Comparison of ENCODE assay signal across 23 mouse cellular contexts in the genomic region with DNA sequence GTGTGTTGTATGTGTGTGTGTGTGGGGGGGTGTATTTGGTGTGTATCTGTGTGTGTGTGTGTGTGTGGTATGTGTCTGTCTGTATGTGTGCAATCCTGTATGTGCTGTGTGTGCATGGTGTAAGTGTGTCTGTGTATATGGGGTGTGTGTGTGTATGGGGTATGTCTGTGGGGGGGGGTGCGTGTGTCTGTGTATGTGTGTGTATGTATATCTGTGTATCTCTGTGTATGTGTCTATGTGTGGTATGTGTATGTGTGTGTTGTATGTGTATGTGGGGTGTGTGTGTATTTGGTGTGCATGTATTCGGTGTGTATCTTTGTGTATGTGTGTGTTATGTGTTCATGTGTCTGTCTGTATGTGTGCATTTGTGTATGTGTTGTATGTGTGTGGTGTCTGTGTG. TPM values are rescaled to one million over a fixed set of nuclear protein-coding genes. Genes with fewer than 3 reads are reported as not detected.
A peak's percentile ranks its signal among the peaks of the same experiment; 100 is the strongest.
DNase-seq lines count a peak whose midpoint lies in the region; ATAC-seq and TF ChIP-seq lines count a peak whose summit lies in the region.
"Had no signal": no experiment of that assay in that cellular context is flagged by ENCODE, and none has a peak within 500 bp of the region (broad histone marks: within the 10 kb centered on the region; RNA-seq: fewer than 3 reads in every experiment).

No protein-coding gene starts in this region.

- H3K36me3 ChIP-seq in hindbrain, embryonic 13.5 days = no peaks in the 10 kb centered on the region
- H3K36me3 ChIP-seq in hindbrain, postnatal 0 days (ENCODE audit: insufficient read depth, low read length) = no peaks in the 10 kb centered on the region
- no peaks in the 10 kb centered on the region for H3K36me3 ChIP-seq in midbrain, embryonic 15.5 days (replicated peaks)
- no peaks in the 10 kb centered on the region for H3K36me3 ChIP-seq in midbrain, postnatal 0 days (ENCODE audit: insufficient read depth, low read length)
- H3K36me3 ChIP-seq: hindbrain, embryonic 15.5 days had no signal

- H3K9me3 ChIP-seq in hindbrain, embryonic 13.5 days = no peaks in the 10 kb centered on the region
- no peaks in the 10 kb centered on the region for H3K9me3 ChIP-seq in hindbrain, postnatal 0 days (ENCODE audit: low read length)
- no peaks in the 10 kb centered on the region for H3K9me3 ChIP-seq in midbrain, embryonic 15.5 days
- H3K9me3 ChIP-seq in midbrain, postnatal 0 days (ENCODE audit: low read length) = no peaks in the 10 kb centered on the region
- H3K9me3 ChIP-seq: heart, embryonic 13.5 days; hindbrain, embryonic 15.5 days had no signal

- DNase-seq in heart, adult 11 months = peak; percentile 24
- no peak for DNase-seq in heart, adult 8-10 months (ENCODE audit: low spot score)
- DNase-seq in hindbrain, postnatal 0 days (ENCODE audit: low spot score) = no peak
- DNase-seq in midbrain, postnatal 0 days (ENCODE audit: low spot score) = no peak
- DNase-seq: adrenal gland, adult 2 months; adrenal gland, postnatal 14 days; cerebellum, adult 11 months; cerebellum, adult 2 months; cerebellum, adult 9-11 months; cerebellum, postnatal 25 days; gastrocnemius, postnatal 25 days; heart, postnatal 14 days; heart, postnatal 4 days; kidney, adult 18-20 months had no signal

- H3K4me1 ChIP-seq in hindbrain, embryonic 13.5 days (replicated peaks) = no peaks in the 10 kb centered on the region
- no peaks in the 10 kb centered on the region for H3K4me1 ChIP-seq in hindbrain, postnatal 0 days (ENCODE audit: insufficient read depth, low read length)
- H3K4me1 ChIP-seq in midbrain, embryonic 15.5 days = no peaks in the 10 kb centered on the region
- no peaks in the 10 kb centered on the region for H3K4me1 ChIP-seq in midbrain, postnatal 0 days (ENCODE audit: insufficient read depth, low read length)
- H3K4me1 ChIP-seq: heart, embryonic 13.5 days; hindbrain, embryonic 15.5 days had no signal

- 100% methylated on average over 2 of the region's 2 CpGs for WGBS in hindbrain, embryonic 13.5 days
- WGBS in hindbrain, postnatal 0 days = 95% methylated on average over 2 of the region's 2 CpGs
- 98% methylated on average over 2 of the region's 2 CpGs for WGBS in midbrain, embryonic 15.5 days
- WGBS in midbrain, postnatal 0 days = 100% methylated on average over 2 of the region's 2 CpGs

- no peak overlapping the region for H3K4me3 ChIP-seq in hindbrain, embryonic 13.5 days
- no peak overlapping the region for H3K4me3 ChIP-seq in hindbrain, postnatal 0 days (ENCODE audit: low read length)
- no peak overlapping the region for H3K4me3 ChIP-seq in midbrain, embryonic 15.5 days
- H3K4me3 ChIP-seq in midbrain, postnatal 0 days (ENCODE audit: low read depth, low read length) = no peak overlapping the region
- H3K4me3 ChIP-seq: heart, embryonic 13.5 days; hindbrain, embryonic 15.5 days had no signal

- H3K4me2 ChIP-seq in hindbrain, embryonic 13.5 days = no peak overlapping the region
- H3K4me2 ChIP-seq in hindbrain, postnatal 0 days (ENCODE audit: low read depth, low read length) = no peak overlapping the region
- H3K4me2 ChIP-seq in midbrain, embryonic 15.5 days = no peak overlapping the region
- H3K4me2 ChIP-seq in midbrain, postnatal 0 days (ENCODE audit: low read depth, low read length, poor library complexity, severe bottlenecking) = no peak overlapping the region
- H3K4me2 ChIP-seq: heart, embryonic 13.5 days; hindbrain, embryonic 15.5 days had no signal

- TF ChIP-seq CTCF in hindbrain, postnatal 0 days (IDR thresholded peaks at IDR 0.05; ENCODE audit: low read depth) = no peak
- TF ChIP-seq CTCF in midbrain, postnatal 0 days (IDR thresholded peaks at IDR 0.05) = no peak

- H3K9ac ChIP-seq in hindbrain, embryonic 13.5 days = no peak overlapping the region
- H3K9ac ChIP-seq in hindbrain, postnatal 0 days (replicated peaks; ENCODE audit: low read length) = no peak overlapping the region
- H3K9ac ChIP-seq in midbrain, embryonic 15.5 days = no peak overlapping the region
- no peak overlapping the region for H3K9ac ChIP-seq in midbrain, postnatal 0 days (replicated peaks; ENCODE audit: low read length, poor library complexity, severe bottlenecking)
- H3K9ac ChIP-seq: heart, embryonic 13.5 days; hindbrain, embryonic 15.5 days had no signal

- ATAC-seq in hindbrain, embryonic 13.5 days (ENCODE audit: low FRiP score) = peak; percentile 28; the same call in 1 of the 2 replicates
- no peak for ATAC-seq in hindbrain, postnatal 0 days
- ATAC-seq in midbrain, embryonic 15.5 days (replicated peaks) = peak; percentile 55
- ATAC-seq in midbrain, postnatal 0 days (ENCODE audit: low FRiP score) = no peak
- ATAC-seq: CD4-positive, CD25-positive, alpha-beta regulatory T cell, adult 4 months; forebrain, embryonic 14.5 days; inflammation-experienced regulatory T-cells, adult 6 months; intestine, embryonic 16.5 days had no signal

- H3K27me3 ChIP-seq in hindbrain, embryonic 13.5 days = no peaks in the 10 kb centered on the region
- H3K27me3 ChIP-seq in hindbrain, postnatal 0 days (ENCODE audit: insufficient read depth, low read length) = no peaks in the 10 kb centered on the region
- H3K27me3 ChIP-seq in midbrain, embryonic 15.5 days (replicated peaks) = no peaks in the 10 kb centered on the region
- no peaks in the 10 kb centered on the region for H3K27me3 ChIP-seq in midbrain, postnatal 0 days (ENCODE audit: insufficient read depth, low read length)
- H3K27me3 ChIP-seq: heart, embryonic 13.5 days; hindbrain, embryonic 15.5 days had no signal

- no peak overlapping the region for H3K27ac ChIP-seq in hindbrain, embryonic 13.5 days
- no peak overlapping the region for H3K27ac ChIP-seq in hindbrain, postnatal 0 days
- H3K27ac ChIP-seq in midbrain, embryonic 15.5 days = no peak overlapping the region
- H3K27ac ChIP-seq in midbrain, postnatal 0 days (ENCODE audit: low read depth, low read length) = no peak overlapping the region
- H3K27ac ChIP-seq: heart, embryonic 13.5 days; hindbrain, embryonic 15.5 days had no signal

RNA-seq across cellular contexts. Expression of a gene that starts 30.8 kb away (rescaled TPM):
- total RNA-seq in heart, adult 8-10 months (2022) = 10 to 100 TPM; 15.6 to 19.6 (median 17.3) TPM
- 64.4 and 64.6 TPM in 2 replicates for polyA plus RNA-seq in hindbrain, embryonic 13.5 days (2015; fragmentation: Nextera tagmentation; extraction: Ambion mirVana)
- 25.5 and 29.7 TPM in 2 replicates for total RNA-seq in hindbrain, postnatal 0 days (2014; rRNA removed)
- 46.2 and 51.3 TPM in 2 replicates for polyA plus RNA-seq in hindbrain, postnatal 0 days (2015; fragmentation: Nextera tagmentation; extraction: Ambion mirVana)
- 58.5 and 58.9 TPM in 2 replicates for polyA plus RNA-seq in midbrain, embryonic 15.5 days (2015; fragmentation: Nextera tagmentation; extraction: Ambion mirVana)
- total RNA-seq in midbrain, postnatal 0 days (2014; rRNA removed) = 35.0 and 36.3 TPM in 2 replicates
- 44.6 and 49.2 TPM in 2 replicates for polyA plus RNA-seq in midbrain, postnatal 0 days (2015; fragmentation: Nextera tagmentation; extraction: Ambion mirVana)
- total RNA-seq: MEL had no signal

RNA-seq across cellular contexts. Expression of a gene that starts 30.9 kb away (rescaled TPM):
- 1 to 10 TPM in 2 of 4 experiments, under 1 TPM in 2; 0.83 to 1.2 (median 1.0) TPM for total RNA-seq in heart, adult 8-10 months (2022)
- polyA plus RNA-seq in hindbrain, embryonic 13.5 days (2015; fragmentation: Nextera tagmentation; extraction: Ambion mirVana) = 7.3 and 9.0 TPM in 2 replicates
- total RNA-seq in hindbrain, postnatal 0 days (2014; rRNA removed) = 58.1 and 59.6 TPM in 2 replicates
- polyA plus RNA-seq in hindbrain, postnatal 0 days (2015; fragmentation: Nextera tagmentation; extraction: Ambion mirVana) = 3.9 and 4.0 TPM in 2 replicates
- 7.9 and 8.5 TPM in 2 replicates for polyA plus RNA-seq in midbrain, embryonic 15.5 days (2015; fragmentation: Nextera tagmentation; extraction: Ambion mirVana)
- 55.9 and 62.9 TPM in 2 replicates for total RNA-seq in midbrain, postnatal 0 days (2014; rRNA removed)
- 4.7 and 6.7 TPM in 2 replicates for polyA plus RNA-seq in midbrain, postnatal 0 days (2015; fragmentation: Nextera tagmentation; extraction: Ambion mirVana)
- total RNA-seq: MEL had no signal
- polyA plus RNA-seq: CD4-positive, CD25-positive, alpha-beta regulatory T cell, adult 4 months; inflammation-experienced regulatory T-cells, adult 6 months had no signal

Comparison
In these comparisons a context has a peak if more than half of its experiments do, and no peak if none do; other contexts are left out.
1. ATAC-seq: peak in hindbrain, embryonic 13.5 days (single experiment) and midbrain, embryonic 15.5 days (single experiment); none in hindbrain, postnatal 0 days (single experiment) and midbrain, postnatal 0 days (single experiment).